Mouse (Mus musculus): Measurements from ENCODE around the gene Ripor2.

GRCm38 (mm10) chr13:24717677-24718076 lies 135.7 kb downstream of the Ripor2 start:
- TF ChIP-seq GATA1 (IDR thresholded peaks at IDR 0.05; ENCODE audit: low read length) (no peak), TAL1 (IDR thresholded peaks at IDR 0.05; ENCODE audit: low read length) (no peak)

All from erythroblast, embryonic 14.5 days (primary cell).